Mouse (Mus musculus): ENCODE measurements at regions not wholly inside any gene's neighbourhood (a gene's known extent, or its start where the extent isn't known, plus 50 kb on each side); places are given as distances from the start of the nearest gene placed in this dataset.
"Not testable (repeated sequence)": the region's sequence is repeated elsewhere in the genome, so short reads cannot be mapped to it uniquely, and the experiment has no call there.

DNA sequence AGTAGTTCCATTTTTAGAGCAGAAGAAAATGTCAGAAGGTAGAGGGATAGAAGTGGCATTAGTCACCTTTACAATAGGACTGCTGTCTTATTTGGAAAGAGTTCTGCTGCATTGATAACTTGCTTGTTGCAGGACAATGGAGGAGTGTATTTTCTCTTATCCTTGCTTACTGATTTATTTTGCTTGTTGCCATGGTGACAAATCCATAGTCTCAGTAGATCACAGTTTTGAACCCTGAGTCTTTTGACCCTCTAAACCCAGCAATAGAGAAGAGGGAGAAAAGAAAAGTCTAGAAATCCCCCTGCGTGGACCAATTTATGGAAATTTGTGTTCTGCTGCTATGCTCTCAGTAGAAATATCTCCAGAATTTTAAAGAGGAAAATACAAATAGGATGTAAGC, 561.6 kb downstream of the Lmo7 start:
- intact Hi-C loops (cut with DNase I): no loop called here
- DNase-seq (ENCODE audit: low spot score in 2 of 2): no peak

DNA sequence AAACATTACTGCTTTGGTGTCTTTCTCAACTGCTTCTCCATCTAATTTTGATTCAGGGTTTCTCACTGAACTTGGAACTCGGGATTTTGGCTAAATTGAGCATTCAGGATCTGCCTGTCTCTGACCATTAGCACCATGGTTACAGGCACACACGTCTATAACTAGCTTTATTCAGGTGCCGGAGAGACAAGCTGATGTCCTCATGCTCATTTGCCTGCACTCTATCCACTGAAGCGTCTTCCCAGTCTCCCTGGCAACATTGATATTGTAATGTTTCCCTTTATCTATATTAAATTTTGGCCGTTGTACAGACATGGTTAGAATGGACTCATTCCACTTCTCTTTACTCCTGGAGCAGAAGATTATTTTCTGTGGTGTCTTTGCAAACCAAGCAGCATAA, 520.3 kb downstream of the Lmo7 start:
- intact Hi-C loops (cut with DNase I): no loop called here
- no peak for DNase-seq (ENCODE audit: low spot score in 2 of 2)

DNA sequence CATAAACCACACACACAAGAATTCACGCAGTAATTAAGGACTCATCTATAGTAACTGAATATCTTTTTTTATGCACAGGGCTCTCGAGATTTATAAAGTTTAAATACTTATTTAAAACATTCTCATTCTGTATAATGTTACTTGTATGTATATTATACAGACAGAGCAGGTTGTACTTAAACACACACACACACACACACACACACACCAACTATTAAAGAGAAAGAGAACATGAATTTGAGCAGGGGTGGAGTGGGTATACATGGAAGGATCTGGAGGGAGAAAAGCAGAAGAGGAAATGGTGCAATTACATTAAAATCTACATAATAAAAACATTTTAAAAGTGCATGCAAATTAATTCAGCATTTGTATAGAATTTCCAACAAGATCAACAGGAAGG, 518.8 kb downstream of the Lmo7 start:
- DNase-seq (ENCODE audit: low spot score in 2 of 2): no peak
- intact Hi-C loops (cut with DNase I): no loop called here

DNA sequence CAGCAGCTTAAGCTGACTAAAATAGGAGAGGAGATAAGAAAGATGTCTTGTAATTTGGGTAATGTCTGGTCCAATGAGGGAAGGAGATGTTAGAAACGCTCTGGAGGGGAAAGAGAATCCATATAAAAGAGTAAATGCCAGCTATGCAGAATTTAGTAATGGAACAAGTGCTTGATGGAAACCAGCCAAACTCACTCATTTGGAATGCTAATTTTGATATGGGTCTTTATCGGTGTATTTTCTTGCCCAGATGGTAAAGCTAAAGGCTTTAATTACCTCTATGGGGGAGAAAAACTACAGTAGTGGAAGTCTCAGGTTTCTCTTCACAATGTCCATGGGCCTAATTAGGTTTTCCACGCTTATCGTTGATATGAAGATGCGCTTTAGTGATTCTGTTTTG, 518.3 kb downstream of the Lmo7 start:
- intact Hi-C loops (cut with DNase I): no loop called here
- no peak for DNase-seq (ENCODE audit: low spot score in 2 of 2)

DNA sequence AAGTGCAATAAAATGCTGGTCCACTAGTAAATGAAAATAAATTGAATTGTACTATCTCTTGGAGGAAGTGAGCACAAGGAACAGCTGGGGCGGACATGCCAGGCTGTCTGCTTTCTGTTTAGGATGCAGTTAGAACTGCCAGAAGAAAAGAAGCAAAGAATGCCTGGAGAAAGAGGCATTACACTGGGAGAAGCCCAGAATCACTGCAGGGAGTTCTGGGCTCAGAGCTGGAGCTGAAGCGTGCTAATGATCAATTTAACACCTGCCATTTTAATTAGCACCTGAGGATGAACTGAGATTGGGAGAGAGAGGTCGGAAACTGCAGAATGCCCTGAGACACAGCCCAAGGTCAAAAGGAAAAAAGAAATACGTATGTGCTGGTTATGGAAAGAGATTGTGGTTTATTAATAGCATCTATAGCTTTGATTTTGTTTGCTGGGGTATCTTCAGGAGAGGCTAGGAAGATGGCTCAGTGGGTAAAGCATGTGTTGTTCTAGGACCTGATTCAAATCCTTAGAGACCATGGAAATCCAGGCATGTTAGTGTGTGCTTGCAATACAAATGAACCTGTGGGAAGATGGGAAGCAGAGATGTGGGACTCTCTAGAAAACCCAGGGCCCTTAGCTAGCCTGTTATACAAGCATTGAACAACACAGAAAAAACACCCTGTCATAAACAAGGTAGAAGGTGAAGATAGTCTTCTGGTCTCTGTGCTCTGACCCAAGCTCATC, 514.2 kb downstream of the Lmo7 start:
- DNase-seq (ENCODE audit: low spot score in 2 of 2): no peak
- intact Hi-C loops (cut with DNase I): no loop called here

DNA sequence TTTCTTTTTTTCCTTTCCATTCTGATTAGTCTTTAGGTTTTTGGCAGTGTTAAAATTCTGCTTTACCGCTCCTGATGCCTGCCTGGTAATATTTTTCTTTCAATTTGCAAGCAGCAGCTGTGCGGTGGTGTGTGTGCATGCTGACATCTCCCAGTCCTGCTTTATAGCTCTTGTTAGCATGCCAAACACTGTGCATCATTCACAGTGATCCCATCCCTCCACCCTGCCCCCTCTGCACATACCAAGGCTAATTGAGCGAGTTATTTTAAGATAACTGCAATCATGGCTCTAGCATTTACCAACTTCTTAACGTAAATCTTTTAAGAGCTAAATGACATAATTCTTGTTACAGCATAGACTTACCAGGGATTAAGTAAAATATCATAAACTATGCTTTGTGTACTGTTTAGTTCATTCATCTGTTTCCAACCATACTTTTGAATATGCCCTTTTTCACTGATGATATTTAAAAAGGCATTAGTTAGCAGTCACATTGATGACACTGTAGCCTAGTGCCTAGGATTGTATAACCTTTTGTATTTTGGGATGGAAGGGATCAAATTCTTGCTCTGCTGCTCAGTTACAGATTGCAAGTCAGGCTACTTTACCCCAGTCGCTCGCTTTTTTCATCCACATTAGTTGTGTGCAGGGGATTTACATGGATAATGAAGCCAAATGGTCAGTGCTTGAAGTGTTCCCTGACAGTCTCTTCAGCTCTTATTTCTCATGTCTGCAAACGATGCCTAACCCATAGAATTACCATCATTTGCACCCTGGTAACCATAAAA, 487.0 kb downstream of the Lmo7 start:
- DNase-seq (ENCODE audit: low spot score in 2 of 2): peak in 1 of 2 experiments; percentile 12
- intact Hi-C loops (cut with DNase I): no loop called here

DNA sequence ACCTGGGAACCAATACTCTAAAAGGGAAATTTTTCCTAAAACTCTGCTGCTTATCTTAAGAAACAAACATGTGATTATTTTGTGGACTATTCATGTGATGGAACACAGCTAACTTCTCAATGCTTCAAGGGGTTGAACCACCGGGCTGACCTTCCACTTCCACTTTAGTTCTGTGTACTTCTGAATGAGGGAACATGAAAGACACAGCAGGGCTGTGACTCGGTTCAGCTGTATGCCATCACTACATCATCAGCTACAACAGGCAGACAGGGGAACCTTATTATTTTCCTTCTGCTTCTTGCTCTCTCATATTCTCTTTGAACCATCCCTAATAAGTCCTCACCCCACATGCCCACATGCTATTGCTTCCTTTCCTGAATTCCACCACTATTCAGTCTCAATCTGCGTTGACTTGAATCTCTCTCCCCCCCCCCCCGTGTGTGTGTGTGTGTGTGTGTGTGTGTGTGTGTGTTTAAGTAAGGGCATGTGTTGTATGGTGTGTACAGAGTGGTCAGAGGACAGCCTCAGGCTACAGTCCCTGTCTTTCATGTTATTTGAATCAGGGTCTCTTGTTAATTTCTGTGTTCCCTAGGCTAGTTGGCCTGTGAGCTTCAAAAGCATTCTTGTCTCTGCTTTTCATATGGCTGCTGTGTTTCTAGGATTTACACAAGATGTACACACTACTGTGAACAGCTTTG, 485.7 kb downstream of the Lmo7 start:
- DNase-seq (ENCODE audit: low spot score in 2 of 2): no peak
- intact Hi-C loops (cut with DNase I): no loop called here

DNA sequence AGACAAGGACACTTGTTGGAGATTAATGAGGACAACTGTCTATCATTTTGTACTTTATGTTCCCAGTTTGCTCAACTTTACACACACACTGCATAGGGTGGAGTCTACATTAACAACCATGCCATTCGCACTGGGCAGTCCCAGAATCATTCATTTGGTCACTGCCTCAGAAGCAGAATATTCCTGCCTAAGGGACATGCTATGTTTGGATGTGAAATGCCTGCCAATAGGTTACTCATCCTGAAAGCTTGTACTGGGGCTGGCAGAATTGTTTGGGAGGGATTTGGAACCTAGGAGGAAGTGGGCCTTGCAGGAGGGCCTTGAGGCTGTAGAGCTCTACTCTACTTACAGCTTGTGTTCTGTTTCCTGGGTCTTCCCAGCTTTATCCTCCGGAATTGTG, 482.3 kb downstream of the Lmo7 start:
- intact Hi-C loops (cut with DNase I): no loop called here
- DNase-seq (ENCODE audit: low spot score in 2 of 2): no peak

DNA sequence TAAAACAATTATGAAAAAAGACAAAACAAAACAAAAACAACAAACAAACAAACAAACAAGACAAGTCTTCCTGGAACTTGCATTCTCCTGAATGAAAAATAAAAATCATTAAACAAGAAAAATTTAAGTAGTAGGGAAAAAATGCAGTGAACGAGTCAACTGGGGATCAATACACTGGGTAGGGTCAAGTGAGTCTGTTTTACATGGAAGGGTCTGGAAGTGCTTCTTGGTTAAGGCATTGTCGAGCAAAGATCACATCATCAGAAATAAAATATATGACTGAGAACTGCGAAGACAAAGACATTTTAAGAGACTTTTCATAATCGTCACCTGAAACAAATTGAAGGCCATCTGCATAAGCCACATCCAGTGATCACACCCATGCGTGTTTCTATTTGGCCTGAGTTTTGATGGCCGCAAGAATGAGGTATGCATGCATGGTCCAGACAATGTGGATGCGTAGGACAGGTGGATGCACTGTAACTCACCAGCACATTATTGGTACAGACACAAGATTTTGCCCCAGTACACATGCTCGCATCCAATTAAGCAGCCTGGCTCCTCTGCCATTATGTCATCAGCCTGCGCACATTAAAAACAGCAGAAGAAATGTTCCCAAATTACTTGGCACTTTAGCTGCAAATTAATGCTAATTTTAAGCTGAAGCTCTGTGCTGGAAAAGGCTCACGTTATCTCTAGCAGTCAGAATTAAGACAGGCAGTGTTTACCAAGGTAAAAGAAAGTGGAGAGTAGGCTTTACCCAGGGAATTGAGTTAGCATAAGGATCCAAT, 475.3 kb downstream of the Lmo7 start:
- intact Hi-C loops (cut with DNase I): no loop called here
- DNase-seq (ENCODE audit: low spot score in 2 of 2): no peak

DNA sequence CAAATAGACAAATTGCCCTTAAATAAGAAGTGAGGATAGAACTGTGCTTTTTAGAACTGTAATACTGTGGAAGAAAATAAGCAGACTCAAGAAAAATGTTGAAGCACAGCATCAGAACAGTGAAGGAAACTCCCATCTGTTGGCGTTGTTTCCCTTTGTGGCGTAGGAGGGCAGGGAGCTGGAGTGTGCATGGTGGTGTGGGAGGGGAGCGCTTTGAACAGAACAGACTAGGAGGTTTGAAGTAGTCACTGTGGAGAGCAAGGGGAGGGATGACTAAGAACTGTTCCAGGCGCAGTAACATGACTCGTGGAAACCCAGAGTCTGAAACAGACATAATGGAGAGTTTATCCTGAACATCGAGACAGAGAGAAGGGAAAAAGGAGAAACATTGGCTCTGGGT, 469.7 kb downstream of the Lmo7 start:
- intact Hi-C loops (cut with DNase I): no loop called here
- DNase-seq (ENCODE audit: low spot score in 2 of 2): peak; percentile 68 to 82

DNA sequence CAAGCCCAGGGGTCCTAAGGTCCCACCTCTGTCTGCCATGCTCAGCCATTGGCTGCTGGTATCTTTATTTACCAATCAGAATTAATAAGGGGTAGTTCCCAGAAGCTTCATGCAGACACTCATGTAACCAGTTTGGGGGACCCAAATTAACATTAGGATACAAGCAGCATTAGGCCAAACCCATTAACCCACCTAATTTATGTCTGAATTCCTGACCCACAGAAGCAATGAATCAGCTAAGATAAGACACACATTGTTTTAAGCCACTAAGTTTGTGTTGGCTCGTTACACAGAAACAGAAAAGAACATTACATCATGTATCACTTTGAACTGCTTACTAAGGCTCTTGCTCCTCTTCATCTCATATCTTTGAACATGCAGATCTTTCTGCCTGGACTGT, 461.0 kb downstream of the Lmo7 start:
- DNase-seq (ENCODE audit: low spot score in 2 of 2): no peak
- intact Hi-C loops (cut with DNase I): no loop called here

DNA sequence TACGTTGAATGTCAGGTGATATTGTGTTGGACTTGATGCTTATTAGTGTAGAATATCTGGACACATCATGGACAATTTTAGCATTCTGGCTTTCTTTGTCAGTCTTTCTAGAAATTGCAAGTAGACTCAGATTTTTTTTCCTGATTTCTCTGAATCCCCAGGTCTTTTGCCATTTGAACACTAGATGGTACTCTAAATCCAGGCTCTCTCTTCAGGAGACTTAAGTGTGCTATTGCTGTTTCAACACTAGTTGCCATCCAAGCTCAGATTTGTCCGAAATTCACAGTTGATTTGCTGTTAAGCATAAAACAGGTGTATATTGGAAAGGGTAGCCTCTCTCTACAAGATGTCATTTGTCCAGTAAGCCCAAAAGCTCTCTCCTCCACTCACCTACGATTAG, 451.5 kb downstream of the Lmo7 start:
- DNase-seq (ENCODE audit: low spot score in 2 of 2): no peak
- intact Hi-C loops (cut with DNase I): loop anchor here (5.0 to 10.0 kb wide), 3 partner anchors 234 to 801 kb away; partner anchors contain the start of gene Kctd12

DNA sequence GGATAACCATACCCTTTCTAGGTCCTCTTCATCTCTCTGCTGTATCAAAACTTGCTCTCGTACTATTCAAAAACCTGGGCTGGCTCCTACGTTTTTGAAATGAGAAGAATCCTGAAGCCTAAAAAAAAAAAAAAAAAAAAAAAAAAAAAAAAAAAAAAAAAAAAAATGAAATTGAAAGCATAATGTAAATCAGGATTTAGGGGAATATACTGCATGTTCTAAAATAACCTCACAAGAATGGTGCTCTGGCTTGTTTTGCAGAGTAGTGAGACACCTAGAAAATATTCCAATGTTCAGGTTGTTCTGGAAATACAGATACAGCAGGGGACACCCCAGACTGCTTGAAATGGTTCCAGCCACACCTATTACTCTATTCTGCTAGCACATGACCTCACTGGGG, 442.0 kb downstream of the Lmo7 start:
- DNase-seq (ENCODE audit: low spot score in 2 of 2): no peak
- intact Hi-C loops (cut with DNase I): no loop called here

DNA sequence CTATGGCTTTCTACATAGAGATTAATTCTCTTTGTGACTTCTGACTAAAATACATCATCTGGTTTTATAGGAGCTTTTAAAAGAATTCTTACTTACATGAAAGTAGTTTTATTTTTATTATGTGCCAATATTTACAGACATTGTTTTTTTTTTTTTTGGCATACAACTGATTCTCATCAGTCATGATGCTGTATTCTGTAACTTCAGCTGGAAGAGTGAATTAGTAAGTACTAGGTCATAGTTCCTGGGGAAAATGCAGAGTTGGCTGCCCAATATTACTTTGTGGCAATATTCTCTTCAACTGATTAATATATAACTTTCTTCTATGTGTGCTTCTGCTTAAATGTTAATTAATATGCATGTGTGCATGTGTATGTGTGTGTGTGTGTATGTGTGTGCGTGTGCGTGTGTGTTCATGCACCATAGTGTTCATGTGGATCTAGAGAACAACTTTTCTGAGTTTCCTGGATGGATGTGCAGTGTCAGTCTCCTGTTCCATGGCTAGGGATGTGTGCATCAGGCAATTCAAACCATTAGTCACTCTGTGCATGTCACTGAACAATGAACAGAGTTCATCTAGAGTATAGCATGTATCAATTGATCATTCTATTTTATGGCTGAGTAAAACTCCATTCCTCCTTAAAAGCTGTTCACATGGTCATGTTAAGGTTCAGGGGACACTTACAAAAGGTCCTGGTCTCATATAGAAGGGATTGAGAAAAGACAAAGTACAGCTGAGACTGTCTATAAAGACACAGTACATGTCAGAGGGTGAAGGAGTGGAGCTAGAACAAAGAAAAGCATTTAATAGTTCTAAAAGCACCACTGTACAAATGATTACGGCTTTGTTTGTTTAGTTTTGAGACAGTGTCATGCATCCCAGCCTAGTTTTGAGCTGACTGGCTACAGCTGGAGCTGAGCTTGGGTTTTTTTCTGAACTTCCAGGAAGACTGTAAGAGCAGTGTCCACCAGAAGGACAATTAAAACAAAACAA, 431.8 kb downstream of the Lmo7 start:
- DNase-seq (ENCODE audit: low spot score in 2 of 2): no peak
- intact Hi-C loops (cut with DNase I): no loop called here

DNA sequence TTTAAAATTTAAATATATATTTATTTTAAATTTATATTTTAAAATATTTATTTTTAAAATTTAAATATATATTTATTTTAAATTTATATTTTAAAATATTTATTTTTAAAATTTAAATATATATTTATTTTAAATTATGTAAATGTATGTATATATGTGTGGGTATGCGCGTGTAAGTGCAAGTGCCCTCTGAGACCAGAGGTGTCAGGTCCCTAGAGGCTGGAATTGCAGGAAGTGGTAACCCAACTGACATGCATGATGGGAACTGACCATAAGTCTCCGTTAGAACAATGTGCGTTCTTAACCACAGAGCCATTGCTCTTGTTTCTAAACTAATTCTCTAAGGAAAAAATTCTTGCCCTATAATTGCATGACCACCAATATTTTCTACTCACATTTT, 420.7 kb downstream of the Lmo7 start:
- intact Hi-C loops (cut with DNase I); DNase-seq (ENCODE audit: low spot score in 2 of 2): not testable (repeated sequence)

DNA sequence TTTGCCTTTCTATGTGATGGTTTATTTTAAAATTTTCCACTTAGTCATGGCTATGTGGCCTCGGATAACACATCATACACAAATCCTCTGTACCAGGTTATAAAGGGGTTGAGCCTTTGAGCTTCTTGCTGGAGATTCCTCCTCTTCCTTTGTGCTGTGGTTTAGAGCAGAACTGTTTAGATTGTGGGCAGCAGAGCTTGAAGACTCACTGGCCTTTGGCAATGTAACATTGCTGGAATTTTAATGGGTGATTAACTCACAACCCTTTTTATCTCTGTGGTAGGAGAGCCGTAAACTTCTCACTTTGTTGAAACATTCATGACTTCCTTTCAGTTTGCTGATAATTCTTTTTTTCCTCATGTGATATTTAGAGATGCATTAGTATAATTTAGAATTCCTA, 413.0 kb downstream of the Lmo7 start:
- intact Hi-C loops (cut with DNase I): no loop called here
- no peak for DNase-seq (ENCODE audit: low spot score in 2 of 2)

DNA sequence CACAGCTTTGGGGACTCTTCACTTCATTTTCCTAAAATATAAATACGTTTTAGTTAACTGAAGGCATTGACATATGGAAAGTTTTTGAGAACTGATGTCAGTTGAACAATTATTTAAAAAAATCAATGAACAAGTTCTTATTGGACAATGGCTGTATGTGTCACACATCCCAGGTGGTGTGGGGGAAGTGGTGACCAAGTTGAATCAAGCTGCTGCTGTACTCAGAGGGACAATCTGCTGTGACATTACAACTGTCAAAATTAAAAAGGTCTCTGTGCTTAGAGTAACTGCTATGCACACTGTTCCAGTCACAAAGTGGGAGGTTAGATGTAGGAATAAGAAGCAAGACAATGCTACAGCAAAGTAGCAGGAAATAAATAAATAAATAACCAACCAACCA, 409.2 kb downstream of the Lmo7 start:
- intact Hi-C loops (cut with DNase I): no loop called here
- DNase-seq (ENCODE audit: low spot score in 2 of 2): no peak

DNA sequence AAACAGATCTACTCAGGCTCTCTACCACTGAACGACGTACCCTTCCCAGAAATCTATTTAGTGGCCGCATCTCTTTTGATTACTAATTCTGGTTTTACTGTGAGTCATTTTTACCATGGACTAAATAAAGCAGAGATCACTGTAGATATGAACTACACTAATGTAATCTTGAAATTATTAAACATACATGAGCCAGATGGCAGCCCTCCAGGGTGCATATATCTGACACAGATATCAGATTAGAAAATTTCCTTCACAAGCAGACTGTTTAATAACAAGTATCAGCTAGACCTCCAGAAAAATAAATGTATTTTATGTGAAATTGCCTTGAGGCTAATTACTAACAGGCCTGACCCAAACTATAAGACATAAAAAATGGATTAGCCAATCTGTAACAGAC, 388.4 kb downstream of the Lmo7 start:
- DNase-seq (ENCODE audit: low spot score in 2 of 2): no peak
- intact Hi-C loops (cut with DNase I): no loop called here

DNA sequence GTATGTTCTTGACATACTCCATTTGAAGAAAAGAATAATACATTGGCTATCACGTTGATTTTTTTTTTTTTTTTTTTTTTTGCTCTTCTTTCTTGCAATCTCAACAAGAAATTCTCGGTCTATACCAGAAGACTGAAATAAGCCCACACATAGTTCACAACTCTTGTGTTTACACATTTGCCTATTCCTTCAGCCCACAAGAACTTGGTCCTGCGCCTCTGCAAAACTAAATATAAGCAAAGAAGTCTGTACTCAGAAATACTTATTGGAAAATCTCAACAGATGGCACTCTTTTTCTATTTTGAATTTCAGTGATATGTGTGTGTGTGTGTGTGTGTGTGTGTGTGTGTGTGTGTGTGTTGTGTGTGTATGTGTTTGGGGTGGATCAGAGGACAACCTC, 376.4 kb downstream of the Lmo7 start:
- DNase-seq (ENCODE audit: low spot score in 2 of 2): peak in 1 of 2 experiments; percentile 3
- intact Hi-C loops (cut with DNase I): no loop called here

All from left cerebral cortex, postnatal 36 days (tissue).